Comparison of ENCODE assay signal across 15 mouse cellular contexts in the genomic region with DNA sequence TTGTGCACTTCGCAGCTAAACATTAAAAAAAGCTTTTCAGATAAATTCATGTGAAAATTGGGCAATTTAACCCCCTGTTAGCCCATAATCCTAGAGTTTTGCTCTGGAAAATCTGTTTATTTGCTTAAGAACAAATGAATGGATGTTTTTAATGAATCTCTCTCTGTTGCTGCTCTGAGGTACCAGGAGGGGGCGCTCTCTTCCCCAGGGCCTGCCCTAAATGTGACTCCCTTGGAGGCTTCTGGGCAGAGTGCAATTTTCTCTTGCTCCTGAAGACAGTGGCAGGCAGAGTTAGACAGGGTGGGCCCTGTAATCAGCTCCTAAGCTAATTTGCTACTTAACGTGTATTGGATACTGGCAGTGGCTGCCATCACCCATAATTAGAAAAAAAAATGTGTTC. TPM values are rescaled to one million over a fixed set of nuclear protein-coding genes. Genes with fewer than 3 reads are reported as not detected.
DNase-seq lines count a peak whose midpoint lies in the region; ATAC-seq and TF ChIP-seq lines count a peak whose summit lies in the region.
"Had no signal": no experiment of that assay in that cellular context is flagged by ENCODE, and none has a peak within 500 bp of the region (broad histone marks: within the 10 kb centered on the region; RNA-seq: fewer than 3 reads in every experiment).

No protein-coding gene starts in this region.

- no peak overlapping the region for H3K4me3 ChIP-seq in cerebellum, adult 2 months (replicated peaks; ENCODE audit: insufficient read depth, low read depth, low read length)
- no peak overlapping the region for H3K4me3 ChIP-seq in liver, embryonic 14.5 days (ENCODE audit: insufficient read depth in 1 of 2, low read depth in 2 of 2, low read length in 2 of 2)
- H3K4me3 ChIP-seq in ES-Bruce4 (ENCODE audit: low read depth, low read length) = no peak overlapping the region
- H3K4me3 ChIP-seq: kidney, embryonic 15.5 days; midbrain, embryonic 10.5 days had no signal

- no peak for ATAC-seq in liver, embryonic 14.5 days (ENCODE audit: insufficient read depth)

- TF ChIP-seq EP300 in liver, embryonic 14.5 days (IDR thresholded peaks at IDR 0.05; ENCODE audit: low read depth) = no peak
- no peak for TF ChIP-seq EP300 in ES-Bruce4 (IDR thresholded peaks at IDR 0.05; ENCODE audit: insufficient read depth, low read depth, low read length)

- TF ChIP-seq POLR2A in cerebellum, adult 2 months (IDR thresholded peaks at IDR 0.05; ENCODE audit: borderline replicate concordance, insufficient read depth, low read length) = no peak
- TF ChIP-seq POLR2A in ES-Bruce4 (IDR thresholded peaks at IDR 0.05; ENCODE audit: insufficient read depth, low read length) = no peak

- H3K4me2 ChIP-seq in liver, embryonic 14.5 days (ENCODE audit: low read depth) = no peak overlapping the region
- H3K4me2 ChIP-seq: kidney, embryonic 15.5 days had no signal

- H3K27ac ChIP-seq in cerebellum, adult 2 months (ENCODE audit: insufficient read depth, low read length) = no peak overlapping the region
- H3K27ac ChIP-seq in liver, embryonic 14.5 days = no peak overlapping the region
- H3K27ac ChIP-seq in ES-Bruce4 (ENCODE audit: insufficient read depth, low read length) = no peak overlapping the region
- H3K27ac ChIP-seq: kidney, embryonic 15.5 days; midbrain, embryonic 10.5 days had no signal

- no peaks in the 10 kb centered on the region; the same call in 1 of the 2 replicates for H3K27me3 ChIP-seq in cerebellum, adult 2 months (ENCODE audit: control insufficient read depth, insufficient read depth, low read length)
- H3K27me3 ChIP-seq in liver, embryonic 14.5 days (ENCODE audit: control insufficient read depth, insufficient read depth, low read length) = no peaks in the 10 kb centered on the region; the same call in 1 of the 2 replicates
- H3K27me3 ChIP-seq in ES-Bruce4 (ENCODE audit: control insufficient read depth, insufficient read depth, low read length, poor library complexity, severe bottlenecking) = no peaks in the 10 kb centered on the region; the same call in 1 of the 2 replicates

- H3K4me1 ChIP-seq in cerebellum, adult 2 months (ENCODE audit: control insufficient read depth, insufficient read depth, low read length) = no peaks in the 10 kb centered on the region
- H3K4me1 ChIP-seq in liver, embryonic 14.5 days (replicated peaks; ENCODE audit: control insufficient read depth in 2 of 2, insufficient read depth in 2 of 2, low read length in 1 of 2) = no peaks in the 10 kb centered on the region
- no peaks in the 10 kb centered on the region for H3K4me1 ChIP-seq in ES-Bruce4 (ENCODE audit: control insufficient read depth, insufficient read depth, low read length)

- no peak overlapping the region for H3K9ac ChIP-seq in liver, embryonic 14.5 days (replicated peaks)
- no peak overlapping the region for H3K9ac ChIP-seq in ES-Bruce4 (ENCODE audit: low read depth, poor library complexity, severe bottlenecking)
- H3K9ac ChIP-seq: kidney, embryonic 15.5 days had no signal

- H3K36me3 ChIP-seq in liver, embryonic 14.5 days (replicated peaks; ENCODE audit: control insufficient read depth, insufficient read depth, low read depth) = no peaks in the 10 kb centered on the region
- no peaks in the 10 kb centered on the region for H3K36me3 ChIP-seq in ES-Bruce4 (ENCODE audit: control insufficient read depth, insufficient read depth, low read length, poor library complexity, severe bottlenecking)
- H3K36me3 ChIP-seq: kidney, embryonic 15.5 days; midbrain, embryonic 10.5 days had no signal

- no peak for DNase-seq in cerebellum, adult 2 months
- DNase-seq in cerebellum, postnatal 4 days (ENCODE audit: low spot score in 2 of 2) = no peak
- no peak for DNase-seq in liver, embryonic 14.5 days (ENCODE audit: low read depth in 3 of 3, low spot score in 3 of 3)
- DNase-seq in liver = no peak
- DNase-seq in induced T-regulatory cell, adult 2 months (ENCODE audit: low read depth) = peak; percentile 7
- no peak for DNase-seq in frontal cortex, postnatal 10 days (ENCODE audit: low spot score in 2 of 2)
- DNase-seq in embryo, embryonic 10 days (ENCODE audit: low spot score) = no peak
- DNase-seq: cerebellum, adult 8-10 months; spleen, adult 18-20 months; thymus, postnatal 14 days had no signal

- 0 out of 2 replicates have a peak, but pooled peaks have one; percentile 11 for TF ChIP-seq CTCF in cerebellum, adult 2 months (IDR thresholded peaks at IDR 0.05; ENCODE audit: borderline replicate concordance, insufficient read depth, low read depth, low read length)
- TF ChIP-seq CTCF in liver, embryonic 14.5 days (IDR thresholded peaks at IDR 0.05; ENCODE audit: low read depth) = peak; percentile 42
- TF ChIP-seq CTCF in ES-Bruce4 (IDR thresholded peaks at IDR 0.05; ENCODE audit: low read depth, low read length) = peak; percentile 45

- H3K9me3 ChIP-seq in liver, embryonic 14.5 days (ENCODE audit: control insufficient read depth, low read length) = no peaks in the 10 kb centered on the region
- H3K9me3 ChIP-seq in ES-Bruce4 (replicated peaks; ENCODE audit: control insufficient read depth, insufficient read depth, low read length, poor library complexity, severe bottlenecking) = no peaks in the 10 kb centered on the region
- H3K9me3 ChIP-seq: kidney, embryonic 15.5 days; midbrain, embryonic 10.5 days had no signal

- 62% methylated on average over 3 of the region's 3 CpGs for WGBS in cerebellum, adult 2 months
- WGBS in liver, embryonic 14.5 days (ENCODE audit: insufficient replicate concordance) = 35% methylated on average over 3 of the region's 3 CpGs

RNA-seq across cellular contexts. Expression of gene Asic2, which starts 3.8 kb away (rescaled TPM):
- 39.7 and 43.2 TPM in 2 replicates for polyA plus RNA-seq in cerebellum, adult 2 months (2012; rRNA removed)
- 0.01 and 0.05 TPM in 2 replicates for polyA plus RNA-seq in liver, embryonic 14.5 days (2012; rRNA removed)
- 0.04 TPM in 1 of 2 replicates, not detected in the other for polyA plus RNA-seq in liver, embryonic 14.5 days (2014; fragmentation: Nextera tagmentation; extraction: Ambion mirVana)
- polyA plus RNA-seq in ES-Bruce4 (2011; ENCODE audit: insufficient read depth, insufficient read length, low read depth, missing spikeins) = not detected in 2 replicates
- polyA plus RNA-seq: heart, postnatal 0 days; liver, embryonic 16.5 days had no signal

Comparison
In these comparisons a context has a peak if more than half of its experiments do, and no peak if none do; other contexts are left out.
1. RNA of gene Asic2, which starts 3.8 kb away (polyA plus RNA-seq): 39.7 to 43.2 TPM in cerebellum, adult 2 months; not detected in ES-Bruce4 and 0.01 to 0.05 TPM in liver, embryonic 14.5 days; every median in the first group is over 10 times any median in the second.
2. Peak in every context shown above with its lines, with median percentiles within 50 percentile points of each other: CTCF ChIP-seq.